Mouse (Mus musculus): ENCODE data around the gene Svip.

Svip gene

GRCm38 (mm10) chr7:51969379-51969778 lies 36.4 kb downstream of the Svip start:
- in situ Hi-C loops (cut with MboI; ENCODE audit: low pct_unique_long_range_greater_than_20kb in 1 of 2, low sequenced_read_pairs in 2 of 2, unreplicated experiment in 1 of 2): loop anchor here in 1 of 2 experiments (25.0 kb wide), 1 partner anchor 332 kb away; no protein-coding TSS in a partner anchor

- in situ Hi-C loops (cut with MboI; ENCODE audit: low pct_unique_long_range_greater_than_20kb in 1 of 2, low sequenced_read_pairs in 2 of 2, unreplicated experiment in 1 of 2): loop anchor here in 1 of 2 experiments (25.0 kb wide), 1 partner anchor 330 kb away; no protein-coding TSS in a partner anchor
Measured at GRCm38 (mm10) chr7:51967581-51967980, 38.2 kb downstream of the Svip start.

GRCm38 (mm10) chr7:51964681-51965080 lies 41.1 kb downstream of the Svip start:
- in situ Hi-C loops (cut with MboI; ENCODE audit: low pct_unique_long_range_greater_than_20kb in 1 of 2, low sequenced_read_pairs in 2 of 2, unreplicated experiment in 1 of 2): loop anchor here in 1 of 2 experiments (25.0 kb wide), 1 partner anchor 327 kb away; no protein-coding TSS in a partner anchor

- in situ Hi-C loops (cut with MboI; ENCODE audit: low pct_unique_long_range_greater_than_20kb in 1 of 2, low sequenced_read_pairs in 2 of 2, unreplicated experiment in 1 of 2): loop anchor here in 1 of 2 experiments (25.0 kb wide), 1 partner anchor 325 kb away; no protein-coding TSS in a partner anchor
Measured at GRCm38 (mm10) chr7:51962219-51962952, 43.4 kb downstream of the Svip start.

GRCm38 (mm10) chr7:51960698-51961374 lies 45.0 kb downstream of the Svip start:
- in situ Hi-C loops (cut with MboI; ENCODE audit: low pct_unique_long_range_greater_than_20kb in 1 of 2, low sequenced_read_pairs in 2 of 2, unreplicated experiment in 1 of 2): loop anchor here in 1 of 2 experiments (25.0 kb wide), 1 partner anchor 324 kb away; no protein-coding TSS in a partner anchor

GRCm38 (mm10) chr7:51957766-51958165 lies 48.1 kb downstream of the Svip start:
- in situ Hi-C loops (cut with MboI; ENCODE audit: low pct_unique_long_range_greater_than_20kb in 1 of 2, low sequenced_read_pairs in 2 of 2, unreplicated experiment in 1 of 2): loop anchor here in 1 of 2 experiments (25.0 kb wide), 1 partner anchor 320 kb away; no protein-coding TSS in a partner anchor

- in situ Hi-C loops (cut with MboI; ENCODE audit: low pct_unique_long_range_greater_than_20kb in 1 of 2, low sequenced_read_pairs in 2 of 2, unreplicated experiment in 1 of 2): loop anchor here in 1 of 2 experiments (25.0 kb wide), 1 partner anchor 318 kb away; no protein-coding TSS in a partner anchor
Measured at GRCm38 (mm10) chr7:51955424-51956041, 50.3 kb downstream of the Svip start.
